Mouse (Mus musculus): Measurements from ENCODE around the gene Camk1d. TPM values are rescaled to one million over a fixed set of nuclear protein-coding genes. Genes with fewer than 3 reads are reported as not detected.

Camk1d gene
- polyA plus RNA-seq, 1 experiment, result 0.28 TPM

DNA sequence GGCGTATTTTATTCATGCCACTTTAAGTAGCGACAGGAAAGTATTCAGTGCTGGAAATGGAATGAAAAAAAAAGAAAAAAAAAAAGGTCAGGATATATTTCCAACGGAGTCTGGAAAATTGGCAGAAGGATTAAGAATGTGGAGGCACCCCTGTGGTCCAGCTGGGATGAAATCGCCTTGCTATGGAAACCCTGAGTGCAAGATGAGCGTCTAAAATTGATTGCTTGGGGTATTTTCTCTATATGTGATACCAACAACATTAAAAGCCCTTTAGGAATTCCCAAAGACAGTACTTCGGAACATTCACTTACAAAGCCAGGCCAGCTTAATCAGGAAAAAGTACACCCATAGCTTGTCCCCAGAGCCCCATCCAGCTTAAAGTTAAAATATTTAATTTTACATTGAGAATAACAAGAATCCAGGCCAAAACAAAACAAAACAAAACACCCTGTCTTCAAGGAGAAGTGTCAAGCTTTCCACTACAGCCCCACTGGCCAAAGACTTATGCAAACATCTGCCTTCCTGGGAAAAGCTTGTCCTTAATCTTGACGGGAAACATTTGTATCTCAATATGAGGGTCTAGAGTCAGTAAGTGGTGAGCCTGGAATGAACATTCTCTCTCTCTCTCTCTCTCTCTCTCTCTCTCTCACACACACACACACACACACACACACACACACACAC lies 41.3 kb downstream of the Camk1d start:
- Histone ChIP-seq H3K4me3 (replicated peaks) (no peak overlapping the region), H3K4me1 (no peaks in the 10 kb centered on the region), H3K9me3 (no peaks in the 10 kb centered on the region)

DNA sequence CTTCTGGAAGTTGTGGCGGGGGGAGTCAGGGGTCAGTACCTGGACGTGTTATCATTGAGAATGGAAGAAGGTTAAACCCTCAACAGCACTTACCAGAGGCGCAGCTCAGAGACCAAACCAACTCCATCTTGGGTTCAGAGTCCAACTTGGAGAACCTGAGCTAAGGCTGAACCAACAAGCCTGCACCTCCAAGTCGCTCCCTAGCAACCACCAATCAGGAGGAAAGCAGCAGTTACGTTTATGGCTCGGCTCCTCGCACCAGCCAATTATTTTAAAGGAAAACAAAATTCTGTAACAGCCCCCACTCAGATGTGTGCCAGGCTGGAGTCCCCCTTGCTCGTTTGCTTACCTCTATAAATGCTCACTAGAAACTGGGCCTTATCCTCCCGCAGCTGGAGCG lies 44.2 kb downstream of the Camk1d start:
- no peaks in the 10 kb centered on the region for H3K9me3 ChIP-seq
- H3K27me3 ChIP-seq (replicated peaks), result no peaks in the 10 kb centered on the region
- no peaks in the 10 kb centered on the region for H3K4me1 ChIP-seq
- no peak overlapping the region for H3K4me3 ChIP-seq (replicated peaks)
- TF ChIP-seq FLI1 (IDR thresholded peaks at IDR 0.05; ENCODE audit: low read length) (no peak), GATA1 (IDR thresholded peaks at IDR 0.05; ENCODE audit: borderline replicate concordance, low read length) (no peak)
- H3K36me3 ChIP-seq (replicated peaks; ENCODE audit: low read length), result no peaks in the 10 kb centered on the region

More for the DNA sequence above, 41.3 kb downstream of the Camk1d start:
- TF ChIP-seq GATA1 (IDR thresholded peaks at IDR 0.05; ENCODE audit: borderline replicate concordance, low read length) (no peak), FLI1 (IDR thresholded peaks at IDR 0.05; ENCODE audit: low read length) (no peak)
- Histone ChIP-seq H3K36me3 (replicated peaks; ENCODE audit: low read length) (no peaks in the 10 kb centered on the region), H3K27me3 (replicated peaks) (no peaks in the 10 kb centered on the region)

GRCm38 (mm10) chr2:5669498-5670040 lies 44.7 kb downstream of the Camk1d start:
- no peaks in the 10 kb centered on the region for H3K36me3 ChIP-seq (replicated peaks; ENCODE audit: low read length)
- H3K4me1 ChIP-seq, result no peaks in the 10 kb centered on the region
- TF ChIP-seq GATA1 (IDR thresholded peaks at IDR 0.05; ENCODE audit: borderline replicate concordance, low read length) (no peak), FLI1 (IDR thresholded peaks at IDR 0.05; ENCODE audit: low read length) (no peak)
- H3K27me3 ChIP-seq (replicated peaks), result no peaks in the 10 kb centered on the region
- no peaks in the 10 kb centered on the region for H3K9me3 ChIP-seq
- no peak overlapping the region for H3K4me3 ChIP-seq (replicated peaks)

DNA sequence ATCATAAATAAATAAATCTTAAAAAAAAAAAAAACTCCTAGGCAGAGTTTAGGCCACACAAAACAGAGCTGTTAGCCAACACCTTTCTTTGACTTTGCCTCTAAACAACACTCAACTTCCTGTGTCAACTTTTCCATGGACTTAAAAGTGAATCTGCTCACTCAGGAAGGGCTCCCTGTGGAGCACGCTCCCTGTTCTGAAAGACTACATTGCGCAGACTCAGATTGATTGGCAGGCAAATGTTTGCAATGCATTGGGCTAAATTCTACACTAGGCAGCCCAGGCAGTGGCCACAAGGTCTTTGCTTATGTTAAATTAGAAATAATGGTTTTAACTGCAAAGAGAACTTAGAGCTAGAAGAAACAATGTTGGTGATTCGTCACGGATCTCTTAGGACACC lies 45.4 kb downstream of the Camk1d start:
- no peaks in the 10 kb centered on the region for H3K27me3 ChIP-seq (replicated peaks)
- TF ChIP-seq FLI1 (IDR thresholded peaks at IDR 0.05; ENCODE audit: low read length), result no peak
- no peak for TF ChIP-seq GATA1 (IDR thresholded peaks at IDR 0.05; ENCODE audit: borderline replicate concordance, low read length)

DNA sequence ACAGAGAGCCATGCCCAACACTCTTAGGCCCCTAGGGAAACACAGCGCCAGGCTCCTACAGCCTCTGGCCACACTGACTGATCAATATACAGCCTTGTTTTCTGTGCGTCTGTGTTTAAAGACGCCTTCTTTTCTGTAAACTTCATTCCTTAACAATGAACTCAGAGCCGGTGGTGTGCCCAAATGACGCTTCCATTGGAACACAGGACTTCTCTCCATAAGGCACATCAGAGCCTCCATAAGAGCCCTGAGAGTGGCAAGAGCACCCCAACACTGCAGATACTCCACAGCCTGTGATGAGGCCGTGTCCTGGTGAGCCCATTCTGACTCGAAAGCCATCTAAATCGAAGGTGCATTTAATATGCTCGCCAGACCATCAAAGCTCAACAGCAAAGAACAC lies 50.8 kb downstream of the Camk1d start:
- no peak for TF ChIP-seq GATA1 (IDR thresholded peaks at IDR 0.05; ENCODE audit: borderline replicate concordance, low read length)
- TF ChIP-seq FLI1 (IDR thresholded peaks at IDR 0.05; ENCODE audit: low read length), result no peak

More for the DNA sequence above, 45.4 kb downstream of the Camk1d start:
- Histone ChIP-seq H3K4me1 (no peaks in the 10 kb centered on the region), H3K4me3 (replicated peaks) (no peak overlapping the region), H3K36me3 (replicated peaks; ENCODE audit: low read length) (no peaks in the 10 kb centered on the region), H3K9me3 (no peaks in the 10 kb centered on the region)

DNA sequence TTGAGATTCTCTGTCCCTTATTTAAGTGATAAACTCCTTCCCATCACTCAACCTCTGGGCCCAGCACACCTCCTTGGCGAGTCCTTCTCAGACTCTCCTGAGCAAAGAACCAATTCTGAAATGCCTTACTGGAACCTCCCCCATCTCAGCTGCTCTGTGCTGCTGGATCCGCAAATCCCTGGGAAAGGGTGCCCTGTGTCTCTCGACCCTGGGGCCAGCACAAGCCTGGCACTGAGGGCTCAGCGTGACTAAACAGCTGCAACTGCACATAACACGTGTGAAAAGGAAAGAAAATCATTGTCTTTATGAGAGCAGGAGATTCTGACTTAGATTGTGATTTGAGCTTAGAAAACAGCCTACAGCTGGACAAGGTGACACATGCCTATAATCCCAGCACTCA lies 52.4 kb downstream of the Camk1d start:
- H3K27me3 ChIP-seq (replicated peaks), result no peaks in the 10 kb centered on the region
- no peak overlapping the region for H3K4me3 ChIP-seq (replicated peaks)
- H3K4me1 ChIP-seq, result no peaks in the 10 kb centered on the region
- TF ChIP-seq FLI1 (IDR thresholded peaks at IDR 0.05; ENCODE audit: low read length) (no peak), GATA1 (IDR thresholded peaks at IDR 0.05; ENCODE audit: borderline replicate concordance, low read length) (no peak)
- H3K36me3 ChIP-seq (replicated peaks; ENCODE audit: low read length), result no peaks in the 10 kb centered on the region
- H3K9me3 ChIP-seq, result no peaks in the 10 kb centered on the region

More for the DNA sequence above, 50.8 kb downstream of the Camk1d start:
- H3K9me3 ChIP-seq, result no peaks in the 10 kb centered on the region
- H3K27me3 ChIP-seq (replicated peaks), result no peaks in the 10 kb centered on the region
- H3K4me3 ChIP-seq (replicated peaks), result no peak overlapping the region
- H3K36me3 ChIP-seq (replicated peaks; ENCODE audit: low read length), result no peaks in the 10 kb centered on the region
- H3K4me1 ChIP-seq, result no peaks in the 10 kb centered on the region

DNA sequence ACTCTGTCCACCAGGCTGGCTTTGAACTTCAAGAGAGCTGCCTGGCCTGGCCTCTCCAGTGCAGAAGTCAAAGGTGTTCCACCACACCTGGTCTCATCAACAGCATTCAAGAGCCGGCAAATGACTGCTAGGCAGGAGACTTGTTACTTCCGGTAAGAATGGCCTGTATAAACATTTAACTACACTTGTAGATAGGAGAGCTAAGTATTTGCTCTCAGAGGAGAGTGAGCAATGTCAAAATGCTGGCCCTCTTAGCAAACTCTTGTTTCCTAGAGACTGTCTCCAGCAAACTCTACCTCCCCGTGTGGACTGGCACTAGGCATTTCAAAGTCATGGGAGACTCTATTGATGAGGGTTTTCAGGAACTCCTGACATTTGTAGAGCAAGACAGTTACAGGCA lies 56.3 kb downstream of the Camk1d start:
- TF ChIP-seq GATA1 (IDR thresholded peaks at IDR 0.05; ENCODE audit: borderline replicate concordance, low read length) (no peak), FLI1 (IDR thresholded peaks at IDR 0.05; ENCODE audit: low read length) (no peak)
- H3K27me3 ChIP-seq (replicated peaks), result no peaks in the 10 kb centered on the region
- H3K9me3 ChIP-seq, result no peaks in the 10 kb centered on the region
- no peaks in the 10 kb centered on the region for H3K36me3 ChIP-seq (replicated peaks; ENCODE audit: low read length)
- no peak overlapping the region for H3K4me3 ChIP-seq (replicated peaks)
- H3K4me1 ChIP-seq, result no peaks in the 10 kb centered on the region

DNA sequence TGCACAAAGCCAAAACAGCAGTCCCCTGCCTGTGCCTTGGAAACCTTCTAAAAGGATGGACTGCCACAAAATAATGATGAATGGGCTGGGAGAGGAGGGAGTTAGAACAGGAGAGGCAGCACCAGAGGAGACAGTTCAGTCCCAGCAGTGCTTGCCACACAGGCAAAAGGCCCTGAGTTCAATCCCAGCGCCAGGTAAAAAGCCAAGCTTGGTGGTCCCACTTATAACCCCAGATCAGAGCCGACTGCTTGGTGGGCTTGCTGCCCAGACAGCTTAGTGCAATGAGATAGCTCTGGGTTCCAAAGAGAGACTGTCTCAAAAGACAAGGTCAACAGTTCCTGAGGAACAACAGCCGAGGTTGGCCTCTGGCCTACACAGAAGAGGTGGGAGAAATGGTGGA lies 58.0 kb downstream of the Camk1d start:
- Histone ChIP-seq H3K9me3 (no peaks in the 10 kb centered on the region), H3K4me3 (replicated peaks) (no peak overlapping the region), H3K27me3 (replicated peaks) (no peaks in the 10 kb centered on the region), H3K4me1 (no peaks in the 10 kb centered on the region), H3K36me3 (replicated peaks; ENCODE audit: low read length) (no peaks in the 10 kb centered on the region)
- TF ChIP-seq GATA1 (IDR thresholded peaks at IDR 0.05; ENCODE audit: borderline replicate concordance, low read length) (no peak), FLI1 (IDR thresholded peaks at IDR 0.05; ENCODE audit: low read length) (no peak)

DNA sequence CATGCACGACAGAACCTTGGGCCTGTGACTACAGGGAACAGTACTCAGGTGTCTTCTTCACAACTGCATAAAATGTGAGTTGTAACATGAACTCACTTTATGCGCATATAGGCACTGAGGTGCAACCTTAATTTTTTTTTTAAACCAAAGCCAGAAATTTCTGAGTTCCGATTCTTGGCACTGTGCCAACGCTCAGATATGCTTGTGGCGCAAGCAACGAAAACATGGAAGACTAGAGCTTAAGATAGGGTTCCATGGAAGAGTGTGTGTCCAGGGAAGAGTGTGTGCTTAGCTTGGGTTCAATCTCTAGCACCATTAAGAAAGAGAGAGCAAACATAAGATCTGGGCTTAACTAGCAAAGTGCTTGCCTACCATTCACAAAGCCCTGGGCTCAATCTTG lies 62.2 kb downstream of the Camk1d start:
- no peak for TF ChIP-seq FLI1 (IDR thresholded peaks at IDR 0.05; ENCODE audit: low read length)
- TF ChIP-seq GATA1 (IDR thresholded peaks at IDR 0.05; ENCODE audit: borderline replicate concordance, low read length), result no peak
- Histone ChIP-seq H3K4me3 (replicated peaks) (no peak overlapping the region), H3K9me3 (no peaks in the 10 kb centered on the region), H3K27me3 (replicated peaks) (no peaks in the 10 kb centered on the region), H3K36me3 (replicated peaks; ENCODE audit: low read length) (no peaks in the 10 kb centered on the region), H3K4me1 (no peaks in the 10 kb centered on the region)

DNA sequence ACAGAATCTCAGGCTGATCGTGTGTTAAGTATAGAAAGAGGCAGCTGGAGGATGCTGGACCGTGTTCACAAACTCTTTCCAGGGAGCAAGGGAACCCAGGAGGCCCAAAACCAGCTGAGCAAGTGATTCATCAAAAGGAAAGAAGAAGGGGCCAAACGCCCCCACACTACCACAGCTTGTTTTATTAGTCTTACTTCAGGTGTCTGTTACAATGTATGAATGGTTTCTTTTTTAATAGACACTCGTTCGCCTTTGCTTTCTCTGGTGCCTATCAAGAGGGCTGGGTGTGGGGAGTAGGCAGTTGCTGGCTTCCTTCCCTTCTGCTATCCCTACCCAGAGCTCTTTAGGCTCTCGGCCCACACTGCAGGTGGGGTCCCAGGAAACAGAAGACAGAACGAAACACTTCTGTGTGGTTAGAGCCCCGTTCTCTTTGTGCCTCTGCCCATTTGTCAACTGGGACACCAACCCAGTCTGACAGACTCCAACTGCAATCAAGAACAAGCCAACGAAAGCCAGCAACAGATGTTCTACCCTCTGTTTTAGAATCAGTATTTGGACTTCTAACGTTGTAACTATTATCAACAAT lies 62.9 kb downstream of the Camk1d start:
- Histone ChIP-seq H3K27me3 (replicated peaks) (no peaks in the 10 kb centered on the region), H3K4me3 (replicated peaks) (no peak overlapping the region), H3K4me1 (no peaks in the 10 kb centered on the region), H3K36me3 (replicated peaks; ENCODE audit: low read length) (no peaks in the 10 kb centered on the region), H3K9me3 (no peaks in the 10 kb centered on the region)
- TF ChIP-seq FLI1 (IDR thresholded peaks at IDR 0.05; ENCODE audit: low read length) (no peak), GATA1 (IDR thresholded peaks at IDR 0.05; ENCODE audit: borderline replicate concordance, low read length) (no peak)
